Mouse (Mus musculus) neural tube, embryonic 12.5 days (tissue): ENCODE data around the gene Agmat. TPM values are rescaled to one million over a fixed set of nuclear protein-coding genes. Genes with fewer than 3 reads are reported as not detected.

ENCODE experiments used
- ATAC-seq: fragments of 200-750 bp; cut with Nextera tagmentation; 2 replicates; pipeline ENCODE4 v1.8.0; 2017; ENCODE audit warnings: low read depth, mild to moderate bottlenecking, moderate TSS enrichment, moderate library complexity; ENCODE audit not compliant: low FRiP score
- H3K27ac ChIP-seq: fragments of 300-500 bp; sonication (generic); 2 replicates; pipeline ENCODE4 v1.5.1; 2016
- H3K27me3 ChIP-seq: fragments of 300-500 bp; sonication (generic); replicated peaks from 2 replicates; pipeline ENCODE4 v1.6.1; 2016; ENCODE audit warnings: mild to moderate bottlenecking
- H3K36me3 ChIP-seq: fragments of 300-500 bp; sonication (generic); 2 replicates; pipeline ENCODE4 v1.6.1; 2016; ENCODE audit warnings: mild to moderate bottlenecking
- H3K4me1 ChIP-seq: fragments of 300-500 bp; sonication (generic); 2 replicates; pipeline ENCODE4 v1.6.1; 2016
- H3K4me2 ChIP-seq: fragments of 300-500 bp; sonication (generic); replicated peaks from 2 replicates; pipeline ENCODE4 v1.6.1; 2016; ENCODE audit warnings: mild to moderate bottlenecking
- H3K4me3 ChIP-seq: fragments of 300-500 bp; sonication (generic); 2 replicates; pipeline ENCODE4 v1.5.1; 2016
- H3K9ac ChIP-seq: fragments of 300-500 bp; sonication (generic); 2 replicates; pipeline ENCODE4 v1.6.1; 2016; ENCODE audit warnings: mild to moderate bottlenecking
- H3K9me3 ChIP-seq: fragments of 300-500 bp; sonication (generic); 2 replicates; pipeline ENCODE4 v1.6.1; 2016; ENCODE audit warnings: mild to moderate bottlenecking
- WGBS: fragments of 180-500 bp; shearing (Covaris S2); methylation state at CpG from one replicate; pipeline ENCODE4 v1.1.7; 2016; 5-methylcytosine and 5-hydroxymethylcytosine counted together
- polyA plus RNA-seq: library from polyadenylated mRNA; unstranded; fragments of >200 nt; fragmentation: Nextera tagmentation; extraction: Ambion mirVana; gene quantifications from 2 replicates; pipeline ENCODE4 v1.2.1, GENCODE M21; 2016

Gene Agmat
- polyA plus RNA-seq, 1 experiment from 2014 or later = not detected

DNA sequence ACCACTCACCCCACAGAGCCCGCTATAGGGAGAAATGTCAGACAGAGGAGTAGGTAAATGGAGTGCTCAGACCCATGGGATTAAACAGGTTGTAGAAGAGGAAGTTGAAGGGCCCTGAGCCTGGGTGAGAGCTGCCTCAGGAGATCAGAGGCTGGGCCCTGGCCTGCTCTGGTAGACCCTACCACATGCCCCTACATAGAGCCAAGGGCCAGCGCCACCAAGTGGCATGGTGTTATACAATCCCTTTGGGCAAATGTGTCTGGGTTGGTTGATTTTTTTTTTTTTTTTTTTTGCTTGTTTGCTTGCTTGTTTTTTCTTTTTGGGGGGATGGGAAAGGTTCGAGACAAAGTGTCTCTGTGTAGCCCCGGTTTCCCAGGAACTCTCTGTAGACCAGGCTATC lies 57.6 kb downstream of the Agmat start:
- Histone ChIP-seq H3K9ac (no peak overlapping the region), H3K9me3 (no peaks in the 10 kb centered on the region), H3K4me1 (no peaks in the 10 kb centered on the region), H3K4me3 (no peak overlapping the region), H3K4me2 (no peak overlapping the region), H3K36me3 (peaks cover 58% of the 10 kb centered on the region), H3K27me3 (no peaks in the 10 kb centered on the region), H3K27ac (no peak overlapping the region)
- 96% methylated on average over 4 of the region's 4 CpGs for WGBS
- no peak for ATAC-seq

DNA sequence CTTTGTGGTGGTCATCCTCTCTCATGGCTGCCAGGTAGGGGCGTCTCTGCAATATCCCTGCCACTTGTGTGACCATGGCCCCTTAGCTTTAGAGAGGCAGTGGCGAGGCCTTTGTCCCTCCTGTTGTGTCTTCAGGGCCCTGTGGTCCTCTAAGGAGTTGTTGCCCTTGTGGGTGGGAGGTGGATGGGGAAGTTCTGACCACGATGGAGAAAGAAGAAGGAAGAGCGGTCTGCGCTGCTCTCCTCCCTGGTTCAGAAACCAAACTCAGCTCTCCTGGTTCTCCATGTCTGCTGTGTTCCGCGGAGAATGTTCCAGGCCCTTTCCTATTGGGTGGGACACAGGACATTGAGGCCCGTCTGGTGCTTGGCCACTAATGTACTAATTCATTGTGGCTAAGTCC lies 59.4 kb downstream of the Agmat start:
- Histone ChIP-seq H3K4me2 (no peak overlapping the region), H3K27me3 (no peaks in the 10 kb centered on the region), H3K9me3 (no peaks in the 10 kb centered on the region), H3K36me3 (peaks cover 75% of the 10 kb centered on the region), H3K27ac (no peak overlapping the region), H3K4me3 (no peak overlapping the region), H3K4me1 (no peaks in the 10 kb centered on the region), H3K9ac (no peak overlapping the region)
- 98% methylated on average over 8 of the region's 8 CpGs for WGBS
- ATAC-seq = no peak

Other genes with a start within 250 kb of the Agmat start
- 21.1 and 21.3 TPM in 2 replicates for gene Spen, start 208.1 kb upstream of the Agmat start, polyA plus RNA-seq
- 30.6 and 37.0 TPM in 2 replicates for gene Fblim1, start 140.6 kb upstream of the Agmat start, polyA plus RNA-seq
- gene Tmem82, start 128.0 kb upstream of the Agmat start, polyA plus RNA-seq = 0.26 and 0.43 TPM in 2 replicates
- not detected in 2 replicates for gene Slc25a34, start 122.9 kb upstream of the Agmat start, polyA plus RNA-seq
- 7.4 TPM in 2 replicates for gene Plekhm2, start 81.8 kb upstream of the Agmat start, polyA plus RNA-seq
- gene Rsc1a1, start 61.1 kb upstream of the Agmat start, polyA plus RNA-seq = 1.2 TPM in 1 of 2 replicates, not detected in the other
- 24.8 and 25.6 TPM in 2 replicates for gene Ddi2, start 23.3 kb upstream of the Agmat start, polyA plus RNA-seq
- 5.5 and 7.3 TPM in 2 replicates for gene Dnajc16, start 44.3 kb downstream of the Agmat start, polyA plus RNA-seq
- gene Casp9, start 46.9 kb downstream of the Agmat start, polyA plus RNA-seq = 23.1 and 23.9 TPM in 2 replicates
- gene Cela2a, start 79.5 kb downstream of the Agmat start, polyA plus RNA-seq = not detected in 2 replicates
- gene Ctrc, start 99.7 kb downstream of the Agmat start, polyA plus RNA-seq = not detected in 2 replicates
- gene Efhd2, start 128.2 kb downstream of the Agmat start, polyA plus RNA-seq = 75.9 and 79.1 TPM in 2 replicates